Mouse (Mus musculus): ENCODE data around the gene Fam57b.

The Fam57b gene

DNA sequence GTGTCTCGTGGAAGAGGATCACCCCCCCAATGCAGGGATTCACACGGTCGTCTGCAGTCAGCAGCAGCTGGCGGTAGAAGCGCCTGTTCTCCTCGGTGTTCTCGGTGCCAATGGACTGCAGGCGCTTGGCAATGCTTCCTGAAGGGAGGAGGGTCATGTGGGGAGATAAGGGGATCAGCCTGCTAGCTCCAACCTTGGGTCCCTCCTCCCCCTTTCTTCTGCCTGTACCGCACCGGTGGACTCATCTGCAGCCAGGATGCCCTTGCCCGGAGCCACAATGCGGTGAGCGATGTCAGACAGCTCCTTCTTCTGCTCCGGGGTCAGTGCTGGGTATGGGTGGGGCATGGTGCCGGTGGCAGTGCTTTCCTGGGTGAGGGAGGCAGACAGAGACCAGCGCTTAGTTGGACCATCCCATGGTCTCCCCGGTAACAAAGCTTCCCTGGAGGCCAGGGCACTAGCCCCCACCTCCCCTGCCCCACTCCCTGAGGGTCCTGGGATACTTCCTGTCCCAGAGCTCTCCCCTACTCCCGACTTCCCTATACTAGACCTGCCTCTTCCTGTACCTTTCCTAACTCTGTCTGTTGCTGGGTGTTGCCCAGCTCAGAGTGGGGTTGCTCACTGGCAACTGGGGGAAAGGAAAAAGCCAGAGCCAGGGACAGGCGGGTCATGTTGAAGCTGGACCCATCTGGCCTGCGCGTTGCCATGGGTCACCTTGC is at the start of gene Fam57b:
Gene Fam57b, plus strand, starts transcription at position 258 of the 716 bp plus-strand sequence.
- H3K36me3 ChIP-seq (ENCODE audit: control insufficient read depth, insufficient read depth, low read length, poor library complexity, severe bottlenecking): peaks cover 6% of the 10 kb centered on the region
- DNase-seq (ENCODE audit: low read depth, low spot score): no peak
- no peaks in the 10 kb centered on the region for H3K27me3 ChIP-seq (ENCODE audit: control insufficient read depth, insufficient read depth, low read length, poor library complexity, severe bottlenecking)

DNA sequence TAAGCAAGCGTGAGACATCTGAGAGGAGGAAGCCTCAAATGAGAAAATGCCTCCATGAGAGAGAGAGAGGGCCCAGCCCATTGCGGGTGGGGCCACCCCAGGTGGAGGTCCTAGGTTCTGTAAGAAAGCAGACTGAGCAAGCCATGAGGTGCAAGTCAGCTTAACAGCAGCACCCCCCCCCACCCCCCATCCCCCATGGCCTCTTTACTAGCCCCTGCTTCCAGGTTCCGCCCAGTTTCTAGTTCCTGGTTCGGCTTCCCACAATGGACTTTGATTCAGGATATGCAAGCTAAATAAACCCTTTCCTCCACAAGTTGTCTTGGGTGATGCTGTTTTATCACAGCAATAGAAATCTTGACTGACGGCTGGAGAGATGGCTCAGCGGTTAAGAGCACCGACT is 48.6 kb upstream of the Fam57b start:
- no peak for DNase-seq (ENCODE audit: low read depth, low spot score)
- H3K36me3 ChIP-seq (ENCODE audit: control insufficient read depth, insufficient read depth, low read length, poor library complexity, severe bottlenecking): no peaks in the 10 kb centered on the region
- H3K27me3 ChIP-seq (ENCODE audit: control insufficient read depth, insufficient read depth, low read length, poor library complexity, severe bottlenecking): no peaks in the 10 kb centered on the region

DNA sequence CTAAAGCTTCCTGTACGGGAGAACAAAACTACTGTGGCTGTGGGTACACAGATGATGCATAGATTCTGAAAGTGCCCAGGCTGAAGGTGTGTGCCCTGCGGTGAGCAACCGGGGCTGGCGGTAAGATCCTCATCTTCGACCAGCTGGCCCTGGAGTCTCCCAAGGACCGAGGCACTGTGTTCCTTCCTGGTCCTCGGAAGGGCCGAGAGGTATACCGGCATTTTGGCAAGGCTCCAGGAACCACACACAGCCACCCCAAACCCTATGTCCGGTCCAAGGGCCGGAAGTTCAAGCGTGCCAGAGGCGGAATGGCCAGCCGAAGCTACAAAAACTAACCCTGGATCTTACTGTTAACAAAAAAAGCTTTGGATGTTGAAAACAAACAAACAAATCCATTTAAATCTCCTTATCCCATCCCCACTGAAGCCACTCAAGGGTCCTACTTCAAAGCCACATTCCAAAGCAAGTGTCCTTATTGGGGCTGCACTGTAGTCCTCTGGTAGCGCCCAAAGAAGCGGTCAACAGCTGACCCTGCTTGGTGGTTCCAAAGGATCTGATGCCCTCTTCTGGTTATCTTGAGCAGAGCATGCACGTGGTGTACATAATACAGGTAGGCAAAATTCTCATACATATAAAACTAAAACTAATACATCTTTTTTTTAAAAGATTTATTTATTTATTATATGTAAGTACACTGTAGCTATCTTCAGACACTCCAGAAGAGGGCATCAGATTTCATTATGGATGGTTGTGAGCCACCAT is 47.7 kb upstream of the Fam57b start:
- DNase-seq (ENCODE audit: low read depth, low spot score): no peak
- Histone ChIP-seq H3K27me3 (ENCODE audit: control insufficient read depth, insufficient read depth, low read length, poor library complexity, severe bottlenecking) (no peaks in the 10 kb centered on the region), H3K36me3 (ENCODE audit: control insufficient read depth, insufficient read depth, low read length, poor library complexity, severe bottlenecking) (no peaks in the 10 kb centered on the region)

DNA sequence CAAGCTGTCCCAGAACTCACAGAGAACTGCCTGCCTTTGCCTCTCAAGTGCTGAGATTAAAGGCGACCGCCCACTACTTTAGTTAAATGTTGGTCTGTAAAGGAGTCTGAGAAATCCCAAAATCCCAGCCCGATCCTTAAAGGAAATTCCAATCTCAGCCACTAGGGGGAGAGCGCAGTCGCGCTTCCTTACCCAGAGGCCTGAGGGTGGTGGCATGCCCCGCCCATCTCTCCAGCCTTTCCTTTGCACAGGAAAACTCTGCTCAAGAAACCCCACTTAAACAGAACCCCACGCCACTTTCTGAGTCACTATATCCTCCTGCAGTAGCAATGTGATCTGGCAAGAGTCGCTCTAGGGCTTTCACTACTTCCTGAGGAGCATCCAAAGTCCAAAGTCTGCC is 42.6 kb upstream of the Fam57b start:
- Histone ChIP-seq H3K36me3 (ENCODE audit: control insufficient read depth, insufficient read depth, low read length, poor library complexity, severe bottlenecking) (no peaks in the 10 kb centered on the region), H3K27me3 (ENCODE audit: control insufficient read depth, insufficient read depth, low read length, poor library complexity, severe bottlenecking) (no peaks in the 10 kb centered on the region)
- peak; percentile 74 for DNase-seq (ENCODE audit: low read depth, low spot score)

DNA sequence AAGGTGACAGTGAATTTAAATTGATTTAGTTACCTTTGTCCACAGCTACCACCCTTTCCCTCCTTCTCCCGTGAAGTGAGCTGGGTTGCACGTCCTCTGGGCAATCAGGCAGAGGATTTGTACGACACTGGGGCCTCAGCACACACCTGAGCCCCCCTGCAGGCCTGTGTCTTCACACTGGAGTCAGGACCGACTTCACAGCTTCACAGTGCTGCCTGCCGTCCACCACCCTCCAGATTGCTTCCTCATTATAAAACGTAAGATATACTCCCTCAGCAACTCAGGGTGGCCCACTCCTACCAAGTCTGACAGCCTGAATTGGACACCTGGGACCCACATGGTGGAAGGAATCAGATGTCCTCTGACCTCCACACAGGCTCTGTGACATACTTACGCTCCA is 38.9 kb upstream of the Fam57b start:
- Histone ChIP-seq H3K27me3 (ENCODE audit: control insufficient read depth, insufficient read depth, low read length, poor library complexity, severe bottlenecking) (no peaks in the 10 kb centered on the region), H3K36me3 (ENCODE audit: control insufficient read depth, insufficient read depth, low read length, poor library complexity, severe bottlenecking) (no peaks in the 10 kb centered on the region)
- no peak for DNase-seq (ENCODE audit: low read depth, low spot score)

DNA sequence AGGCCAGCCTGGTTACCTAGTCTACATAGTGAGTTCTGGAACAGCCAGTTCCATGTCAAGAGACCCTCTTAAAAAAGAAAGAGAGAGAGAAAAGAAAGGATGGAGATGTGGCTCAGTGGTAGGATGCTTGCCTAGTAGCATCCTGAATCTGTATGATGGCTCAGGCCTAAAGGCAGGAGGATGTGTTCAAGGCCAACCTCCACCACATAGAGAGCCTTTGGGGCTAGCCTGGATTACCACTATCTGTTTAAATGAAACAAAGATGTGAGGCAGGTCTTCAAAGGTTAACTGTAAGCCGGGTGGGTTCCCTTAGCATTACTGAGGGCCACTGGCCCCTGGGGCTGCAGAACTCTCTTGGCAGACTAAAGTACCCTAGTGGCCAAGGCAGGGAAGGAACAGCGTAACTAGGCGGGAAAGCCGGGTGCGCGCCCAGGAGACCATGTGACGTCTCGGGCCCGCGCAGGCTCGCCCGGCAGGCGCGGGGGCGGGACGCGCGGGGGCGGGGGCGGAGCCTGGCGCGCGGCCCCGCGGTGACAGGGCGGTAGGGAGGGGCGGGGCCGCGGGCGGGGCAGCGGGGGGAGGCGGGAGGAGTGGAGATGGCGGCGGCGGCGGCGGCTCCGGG is 38.3 kb upstream of the Fam57b start, which contains the start of gene Mapk3:
Gene Mapk3, plus strand, starts transcription at position 552 of the 622 bp plus-strand sequence.
- peak; percentile 95 for DNase-seq (ENCODE audit: low read depth, low spot score)
- Histone ChIP-seq H3K36me3 (ENCODE audit: control insufficient read depth, insufficient read depth, low read length, poor library complexity, severe bottlenecking) (no peaks in the 10 kb centered on the region), H3K27me3 (ENCODE audit: control insufficient read depth, insufficient read depth, low read length, poor library complexity, severe bottlenecking) (no peaks in the 10 kb centered on the region)

DNA sequence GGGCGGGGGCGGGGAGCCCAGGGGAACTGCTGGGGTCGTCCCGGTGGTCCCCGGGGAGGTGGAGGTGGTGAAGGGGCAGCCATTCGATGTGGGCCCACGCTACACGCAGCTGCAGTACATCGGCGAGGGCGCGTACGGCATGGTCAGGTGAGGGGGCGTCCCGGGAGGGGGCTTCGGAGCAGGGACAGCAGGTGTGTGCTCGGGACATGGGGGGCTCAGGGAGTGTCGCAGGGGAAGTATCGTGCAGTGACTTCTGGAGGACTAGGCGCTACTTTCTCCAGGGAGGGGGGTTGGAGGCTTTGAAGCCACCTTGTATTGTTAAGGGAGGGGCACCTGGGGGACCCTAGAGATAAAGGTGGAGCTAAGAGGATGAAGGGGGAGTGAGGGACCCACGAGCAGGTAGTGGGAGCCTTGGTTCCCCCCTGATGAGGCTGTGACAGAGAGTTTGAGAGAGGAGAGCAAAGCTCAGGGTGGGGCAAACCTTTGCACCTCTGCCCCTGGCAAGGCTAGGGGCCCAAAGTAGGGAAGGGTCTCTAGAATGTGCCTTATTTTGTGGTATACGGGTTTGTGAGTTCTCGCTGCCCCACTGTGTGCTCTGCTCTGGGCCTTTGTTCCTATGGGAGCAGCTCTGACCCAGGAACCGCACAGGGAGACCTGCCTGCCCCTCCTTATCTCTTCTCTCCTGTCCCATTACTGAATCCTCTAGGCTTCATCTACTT is 37.6 kb upstream of the Fam57b start:
- no peaks in the 10 kb centered on the region; the same call in 1 of the 2 replicates for H3K36me3 ChIP-seq (ENCODE audit: control insufficient read depth, insufficient read depth, low read length, poor library complexity, severe bottlenecking)
- no peak for DNase-seq (ENCODE audit: low read depth, low spot score)

DNA sequence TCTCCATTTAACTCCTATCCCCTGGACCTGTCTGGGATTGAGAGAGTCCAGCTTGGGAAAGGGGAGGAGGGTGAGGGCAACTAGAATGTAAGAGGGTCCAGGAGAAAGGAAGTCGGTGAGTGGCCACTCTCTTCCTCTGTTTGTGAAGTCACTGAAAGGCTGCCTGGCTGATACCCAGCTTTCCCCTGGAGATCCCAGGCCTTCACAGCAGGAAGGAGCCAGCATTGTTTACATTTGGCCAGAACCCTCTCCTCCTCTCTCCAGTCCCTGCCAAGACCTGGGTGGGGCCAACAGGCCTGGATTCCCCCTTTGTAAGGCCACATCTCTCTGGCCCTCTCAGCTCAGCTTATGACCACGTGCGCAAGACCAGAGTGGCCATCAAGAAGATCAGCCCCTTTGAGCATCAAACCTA is 37.1 kb upstream of the Fam57b start:
- no peak for DNase-seq (ENCODE audit: low read depth, low spot score)
- no peaks in the 10 kb centered on the region; the same call in 1 of the 2 replicates for H3K36me3 ChIP-seq (ENCODE audit: control insufficient read depth, insufficient read depth, low read length, poor library complexity, severe bottlenecking)
- H3K27me3 ChIP-seq (ENCODE audit: control insufficient read depth, insufficient read depth, low read length, poor library complexity, severe bottlenecking): no peaks in the 10 kb centered on the region

More for the DNA sequence above, 37.6 kb upstream of the Fam57b start:
- no peaks in the 10 kb centered on the region for H3K27me3 ChIP-seq (ENCODE audit: control insufficient read depth, insufficient read depth, low read length, poor library complexity, severe bottlenecking)

DNA sequence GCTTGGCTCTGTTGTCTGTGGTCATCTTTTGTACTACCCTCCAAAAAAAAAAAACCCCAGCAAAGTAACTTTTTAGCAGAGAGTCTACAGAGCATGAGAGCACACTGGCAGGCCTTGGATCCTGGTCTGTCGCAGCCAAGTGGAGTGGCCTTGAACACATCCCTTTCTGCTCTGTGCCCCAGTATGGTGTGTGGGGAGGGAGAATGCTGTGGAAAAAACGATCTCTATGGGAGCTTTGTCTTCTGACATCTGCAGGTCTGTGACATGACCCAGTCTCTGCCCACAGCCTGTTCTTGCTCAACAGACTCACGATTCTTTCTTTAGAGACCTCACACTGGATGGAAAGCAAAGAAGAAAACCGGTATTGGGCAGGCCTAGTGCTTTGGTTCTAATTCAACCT is 36.5 kb upstream of the Fam57b start:
- H3K36me3 ChIP-seq (ENCODE audit: control insufficient read depth, insufficient read depth, low read length, poor library complexity, severe bottlenecking): peaks cover under 1% of the 10 kb centered on the region
- no peak for DNase-seq (ENCODE audit: low read depth, low spot score)
- H3K27me3 ChIP-seq (ENCODE audit: control insufficient read depth, insufficient read depth, low read length, poor library complexity, severe bottlenecking): no peaks in the 10 kb centered on the region

DNA sequence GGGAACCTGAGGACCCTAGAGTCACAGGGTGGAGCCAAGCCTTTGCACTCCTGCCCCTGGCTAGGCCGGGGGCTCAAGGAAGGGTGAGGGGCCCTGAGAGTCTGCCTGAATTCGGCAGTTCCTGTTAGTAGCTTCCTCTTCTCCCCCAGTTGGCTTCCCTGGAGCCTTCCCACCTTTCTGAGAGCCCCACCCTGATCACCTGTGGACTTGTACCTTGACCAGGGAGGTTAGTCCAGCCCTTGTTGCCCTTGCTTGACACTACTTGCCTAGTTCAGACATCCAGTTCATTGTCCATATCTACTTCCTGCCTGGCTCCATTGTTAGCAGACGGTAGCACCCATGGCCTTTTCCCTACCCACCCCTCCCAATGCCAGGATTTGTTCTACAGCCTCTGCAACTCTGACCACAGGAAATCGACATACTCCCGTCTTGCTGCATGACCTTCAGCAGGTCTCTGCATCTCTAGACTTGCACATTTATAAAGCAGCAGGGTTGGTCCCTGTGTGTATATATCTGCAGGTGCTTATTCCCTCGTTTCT is 35.9 kb upstream of the Fam57b start:
- Histone ChIP-seq H3K27me3 (ENCODE audit: control insufficient read depth, insufficient read depth, low read length, poor library complexity, severe bottlenecking) (no peaks in the 10 kb centered on the region), H3K36me3 (ENCODE audit: control insufficient read depth, insufficient read depth, low read length, poor library complexity, severe bottlenecking) (peaks cover 3% of the 10 kb centered on the region)
- DNase-seq (ENCODE audit: low read depth, low spot score): no peak

DNA sequence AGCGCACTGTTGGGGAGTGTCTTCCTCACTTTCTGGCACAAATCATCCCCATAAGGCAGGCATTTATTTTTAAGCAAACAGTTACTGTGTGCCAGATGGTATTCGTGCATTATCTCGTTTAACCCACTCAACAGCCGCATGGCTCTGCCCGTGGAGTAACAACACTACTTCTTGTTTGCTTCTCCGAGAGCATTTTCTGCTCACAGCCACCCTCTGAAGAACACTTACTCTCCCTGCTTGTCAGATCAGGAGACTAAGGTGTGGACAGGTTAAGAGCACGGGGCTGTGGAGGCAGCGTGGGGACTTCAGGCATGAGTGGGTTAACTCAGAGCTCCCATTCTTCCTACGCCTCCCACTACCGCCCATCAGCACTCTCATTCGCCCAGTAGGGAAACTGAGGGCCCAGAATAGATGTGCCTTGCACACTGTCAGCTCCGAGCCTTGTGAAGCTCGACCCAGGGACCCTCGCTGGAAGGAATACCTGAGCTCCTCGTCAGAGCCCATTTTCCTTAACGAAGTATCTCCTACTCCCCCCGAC is 34.9 kb upstream of the Fam57b start:
- no peak for DNase-seq (ENCODE audit: low read depth, low spot score)
- no peaks in the 10 kb centered on the region for H3K27me3 ChIP-seq (ENCODE audit: control insufficient read depth, insufficient read depth, low read length, poor library complexity, severe bottlenecking)
- H3K36me3 ChIP-seq (ENCODE audit: control insufficient read depth, insufficient read depth, low read length, poor library complexity, severe bottlenecking): peaks cover 4% of the 10 kb centered on the region

DNA sequence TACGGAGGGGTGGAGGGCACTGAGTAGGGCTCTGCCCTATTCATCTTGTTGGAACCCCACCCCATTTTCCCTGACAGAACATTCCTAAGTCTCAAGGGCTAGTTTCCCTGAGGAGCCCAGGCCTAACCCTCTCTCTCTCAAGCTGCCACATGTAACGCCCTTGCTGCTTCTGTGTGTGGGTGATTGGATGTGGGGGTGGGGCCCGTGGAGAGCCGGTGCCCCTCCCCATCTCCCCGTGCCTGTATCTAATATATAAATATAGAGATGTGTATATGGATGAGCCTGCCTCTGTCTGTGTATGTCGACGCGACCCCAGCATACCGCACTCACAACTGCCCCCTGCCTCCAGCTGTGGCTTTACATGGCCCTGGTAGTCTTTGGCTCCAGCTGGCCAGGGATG is 31.9 kb upstream of the Fam57b start:
- no peaks in the 10 kb centered on the region for H3K27me3 ChIP-seq (ENCODE audit: control insufficient read depth, insufficient read depth, low read length, poor library complexity, severe bottlenecking)
- DNase-seq (ENCODE audit: low read depth, low spot score): no peak
- H3K36me3 ChIP-seq (ENCODE audit: control insufficient read depth, insufficient read depth, low read length, poor library complexity, severe bottlenecking): peaks cover 4% of the 10 kb centered on the region

DNA sequence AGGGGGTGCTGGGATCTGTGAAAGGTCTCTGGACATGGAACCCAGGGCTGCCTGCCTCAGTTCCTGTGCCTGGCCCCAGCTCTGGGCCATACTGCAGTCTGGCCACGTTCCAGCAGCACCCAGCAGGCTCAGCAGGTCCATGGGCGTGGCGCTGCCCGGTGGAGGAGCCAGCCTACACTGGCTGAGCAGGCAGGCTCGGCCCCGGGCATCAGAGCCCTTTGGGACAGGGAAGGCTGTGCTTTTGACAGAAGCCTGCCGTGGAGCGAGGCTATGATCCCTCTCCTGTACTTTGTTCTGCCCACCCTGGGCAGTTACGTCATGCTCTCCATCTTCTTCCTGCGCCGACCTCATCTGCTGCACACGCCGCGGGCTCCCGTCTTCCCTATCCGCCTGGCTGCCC is 31.3 kb upstream of the Fam57b start, which contains the start of gene Gdpd3:
Gene Gdpd3, plus strand, starts transcription at position 134 of the 400 bp plus-strand sequence.
- H3K27me3 ChIP-seq (ENCODE audit: control insufficient read depth, insufficient read depth, low read length, poor library complexity, severe bottlenecking): no peaks in the 10 kb centered on the region
- no peak for DNase-seq (ENCODE audit: low read depth, low spot score)
- peaks cover 4% of the 10 kb centered on the region for H3K36me3 ChIP-seq (ENCODE audit: control insufficient read depth, insufficient read depth, low read length, poor library complexity, severe bottlenecking)

DNA sequence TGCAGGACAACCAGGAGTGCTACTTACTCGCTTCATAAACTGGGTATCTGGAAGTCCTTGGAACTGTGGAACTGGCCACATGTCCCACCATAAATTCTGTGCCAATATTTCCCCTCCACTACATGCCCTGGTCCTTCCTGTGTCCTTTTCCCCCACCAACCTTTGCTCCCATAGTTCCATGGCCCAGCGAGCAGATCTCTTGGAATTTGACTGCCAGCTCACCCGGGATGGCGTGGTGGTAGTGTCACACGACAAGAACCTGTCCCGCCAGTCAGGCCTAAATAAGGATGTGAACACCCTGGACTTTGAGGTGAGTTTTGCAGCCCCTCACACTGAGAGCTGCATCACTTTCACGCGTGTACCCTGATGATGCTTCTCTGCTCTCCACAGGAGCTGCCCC is 30.5 kb upstream of the Fam57b start:
- H3K27me3 ChIP-seq (ENCODE audit: control insufficient read depth, insufficient read depth, low read length, poor library complexity, severe bottlenecking): no peaks in the 10 kb centered on the region
- no peak for DNase-seq (ENCODE audit: low read depth, low spot score)
- H3K36me3 ChIP-seq (ENCODE audit: control insufficient read depth, insufficient read depth, low read length, poor library complexity, severe bottlenecking): peaks cover 4% of the 10 kb centered on the region

Measured in splenic B cell, adult 2 months (primary cell).